Mouse (Mus musculus): ENCODE data around the gene Fam19a3.
A peak's percentile ranks its signal among the peaks of the same experiment; 100 is the strongest.
"Not testable (repeated sequence)": the region's sequence is repeated elsewhere in the genome, so short reads cannot be mapped to it uniquely, and the experiment has no call there.

Fam19a3 gene

GRCm38 (mm10) chr3:104781471-104781903, at the start of gene Fam19a3:
Gene Fam19a3, minus strand, starts transcription at chr3:104781840.
- DNase-seq (ENCODE audit: low spot score): no peak

GRCm38 (mm10) chr3:104822413-104822812, 40.8 kb upstream of the Fam19a3 start:
- DNase-seq (ENCODE audit: low spot score): no peak

GRCm38 (mm10) chr3:104820426-104820825, 38.8 kb upstream of the Fam19a3 start:
- no peak for DNase-seq (ENCODE audit: low spot score)

- no peak for DNase-seq (ENCODE audit: low spot score)
Measured at GRCm38 (mm10) chr3:104818749-104819134, 37.1 kb upstream of the Fam19a3 start.

- DNase-seq (ENCODE audit: low spot score): no peak
Measured at GRCm38 (mm10) chr3:104817991-104818748, 36.5 kb upstream of the Fam19a3 start, which contains the start of gene Mov10. Gene Mov10, minus strand, starts transcription at chr3:104818563.

- no peak for DNase-seq (ENCODE audit: low spot score)
Measured at GRCm38 (mm10) chr3:104817481-104817990, 35.9 kb upstream of the Fam19a3 start.

- DNase-seq (ENCODE audit: low spot score): no peak
Measured at GRCm38 (mm10) chr3:104816130-104816529, 34.5 kb upstream of the Fam19a3 start.

GRCm38 (mm10) chr3:104815346-104815745, 33.7 kb upstream of the Fam19a3 start:
- DNase-seq (ENCODE audit: low spot score): no peak

- no peak for DNase-seq (ENCODE audit: low spot score)
Measured at GRCm38 (mm10) chr3:104814746-104815145, 33.1 kb upstream of the Fam19a3 start.

GRCm38 (mm10) chr3:104813227-104813626, 31.6 kb upstream of the Fam19a3 start:
- not testable (repeated sequence) for DNase-seq (ENCODE audit: low spot score)

- DNase-seq (ENCODE audit: low spot score): no peak
Measured at GRCm38 (mm10) chr3:104812254-104812653, 30.6 kb upstream of the Fam19a3 start.

- DNase-seq (ENCODE audit: low spot score): no peak
Measured at GRCm38 (mm10) chr3:104811752-104812151, 30.1 kb upstream of the Fam19a3 start.

- no peak for DNase-seq (ENCODE audit: low spot score)
Measured at GRCm38 (mm10) chr3:104805539-104805938, 23.9 kb upstream of the Fam19a3 start.

- no peak for DNase-seq (ENCODE audit: low spot score)
Measured at GRCm38 (mm10) chr3:104804312-104804711, 22.7 kb upstream of the Fam19a3 start.

- no peak for DNase-seq (ENCODE audit: low spot score)
Measured at GRCm38 (mm10) chr3:104801481-104801880, 19.8 kb upstream of the Fam19a3 start.

- DNase-seq (ENCODE audit: low spot score): no peak
Measured at GRCm38 (mm10) chr3:104800681-104801080, 19.0 kb upstream of the Fam19a3 start.

GRCm38 (mm10) chr3:104796430-104797082, 14.9 kb upstream of the Fam19a3 start:
- no peak for DNase-seq (ENCODE audit: low spot score)

- no peak for DNase-seq (ENCODE audit: low spot score)
Measured at GRCm38 (mm10) chr3:104795661-104796340, 14.2 kb upstream of the Fam19a3 start.

- no peak for DNase-seq (ENCODE audit: low spot score)
Measured at GRCm38 (mm10) chr3:104794953-104795470, 13.4 kb upstream of the Fam19a3 start.

GRCm38 (mm10) chr3:104793871-104794828, 12.5 kb upstream of the Fam19a3 start:
- peak; percentile 71 for DNase-seq (ENCODE audit: low spot score)

Data from layer of hippocampus, adult 9-10 months (tissue).